Mouse (Mus musculus) monocyte, adult 5-6 weeks (primary cell): ENCODE data around the gene Zfp853. TPM values are rescaled to one million over a fixed set of nuclear protein-coding genes. Genes with fewer than 3 reads are reported as not detected.

Experiments
- ATAC-seq: fragments of 153-309, 156-312 bp; replicated peaks from 2 replicates; pipeline ENCODE4 v1.8.0; 2017; ENCODE audit warnings: mild to moderate bottlenecking; ENCODE audit not compliant: low TSS enrichment, insufficient number of reproducible peaks, severe bottlenecking, poor library complexity, low FRiP score
- total RNA-seq: library from RNA; stranded (forward); fragments of 200-1000, 200-491, 200-594 nt; gene quantifications from 3 replicates; pipeline ENCODE4 v1.2.3, GENCODE M21; 2017

Zfp853 gene
- total RNA-seq, 1 experiment from 2014 or later = not detected

GRCm38 (mm10) chr5:143255802-143256201 lies 37.6 kb downstream of the Zfp853 start:
- no peak for ATAC-seq

GRCm38 (mm10) chr5:143255131-143255519 lies 38.3 kb downstream of the Zfp853 start:
- no peak for ATAC-seq

DNA sequence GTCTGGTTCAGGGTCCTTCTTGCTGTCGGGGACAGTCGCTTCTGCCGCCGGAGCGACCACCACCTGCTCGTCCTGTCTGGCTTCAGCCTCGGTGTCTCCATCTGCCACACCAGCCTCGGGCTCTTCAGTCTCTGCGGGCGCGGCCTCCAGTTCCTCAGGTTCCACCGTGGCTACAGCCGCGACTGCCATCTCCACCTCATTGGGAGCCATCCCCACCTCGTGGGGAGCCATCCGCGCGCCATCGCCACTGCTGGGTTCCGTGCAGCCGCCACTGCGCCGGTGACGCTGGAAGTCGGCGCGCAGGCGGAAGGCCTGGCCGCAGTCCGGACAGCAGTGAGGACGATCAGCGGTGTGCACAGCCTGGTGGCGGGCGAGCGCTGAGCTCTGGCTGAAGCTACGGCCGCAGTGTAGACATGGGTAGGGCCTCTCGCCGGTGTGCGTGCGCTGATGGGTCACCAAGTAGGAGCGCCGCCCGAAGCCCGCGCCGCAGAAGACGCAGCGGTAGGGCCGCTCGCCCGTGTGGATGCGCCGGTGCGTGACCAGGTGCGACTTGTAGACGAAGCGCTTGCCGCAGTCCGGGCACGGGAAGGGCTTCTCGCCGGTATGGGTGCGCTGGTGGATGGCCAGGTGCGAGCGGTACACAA lies 38.8 kb downstream of the Zfp853 start:
- no peak for ATAC-seq

- ATAC-seq = no peak
These were observed 39.4 kb downstream of the Zfp853 start for GRCm38 (mm10) chr5:143253881-143254486.

- no peak for ATAC-seq
These were observed 40.1 kb downstream of the Zfp853 start for GRCm38 (mm10) chr5:143253186-143253880.

DNA sequence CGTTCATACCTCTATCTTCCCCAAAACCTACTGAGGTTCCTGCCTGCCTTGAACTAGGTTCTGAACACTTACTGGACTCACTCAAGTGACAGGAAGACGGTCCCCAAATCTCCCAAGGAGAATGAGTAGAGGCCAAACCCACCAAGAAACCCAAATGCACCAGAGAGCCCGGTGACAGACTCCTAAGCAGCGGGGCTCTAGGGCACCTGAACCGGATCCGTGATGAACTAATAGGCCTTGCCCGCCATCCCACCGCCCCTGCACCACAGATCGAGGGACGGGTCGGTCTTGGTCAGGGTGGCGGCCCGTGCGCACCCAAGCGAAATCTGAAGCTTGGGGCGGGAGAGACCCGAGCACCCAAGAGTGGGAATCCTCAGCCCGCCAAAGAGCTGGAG lies 40.6 kb downstream of the Zfp853 start:
- ATAC-seq = no peak

- no peak for ATAC-seq
These were observed 41.4 kb downstream of the Zfp853 start for GRCm38 (mm10) chr5:143252039-143252438.

DNA sequence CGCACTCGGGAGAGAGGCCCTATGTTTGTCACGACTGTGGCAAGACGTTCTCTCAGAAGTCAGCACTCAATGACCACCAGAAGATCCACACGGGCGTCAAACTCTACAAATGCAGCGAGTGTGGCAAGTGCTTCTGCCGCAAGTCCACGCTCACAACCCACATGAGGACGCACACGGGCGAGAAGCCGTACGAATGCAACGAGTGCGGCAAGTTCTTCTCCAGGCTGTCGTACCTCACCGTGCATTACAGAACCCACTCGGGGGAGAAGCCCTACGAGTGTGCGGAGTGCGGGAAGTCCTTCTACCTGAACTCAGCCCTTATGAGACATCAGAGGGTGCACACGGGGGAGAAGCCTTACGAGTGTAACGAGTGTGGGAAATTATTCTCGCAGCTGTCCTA lies 48.5 kb downstream of the Zfp853 start:
- ATAC-seq = no peak

Other genes with a start within 250 kb of the Zfp853 start
- 100 to 120 TPM (median 101 TPM) in 3 replicates for gene Rnf216, start 180.6 kb downstream of the Zfp853 start, total RNA-seq
- not detected in 3 replicates for gene Olfr718-ps1, start 146.0 kb downstream of the Zfp853 start, total RNA-seq
- 6.0 to 19.7 TPM (median 18.1 TPM) in 3 replicates for gene Rbak, start 112.8 kb downstream of the Zfp853 start, total RNA-seq
- 0.29 to 0.95 TPM in 2 of 3 replicates, not detected in the other for gene Spdye4b, start 112.6 kb downstream of the Zfp853 start, total RNA-seq
- gene Spdye4a, start 66.7 kb downstream of the Zfp853 start, total RNA-seq = not detected in 3 replicates
- gene Zfp12, start 58.5 kb downstream of the Zfp853 start, total RNA-seq = 17.0 to 19.7 TPM (median 17.2 TPM) in 3 replicates
- gene Zfp316, start 23.6 kb downstream of the Zfp853 start, total RNA-seq = 1.4 to 2.9 TPM (median 1.9 TPM) in 3 replicates
- 7.4 to 12.5 TPM (median 10.3 TPM) in 3 replicates for gene E130309D02Rik, start 21.7 kb upstream of the Zfp853 start, total RNA-seq
- 22.5 to 39.9 TPM (median 33.8 TPM) in 3 replicates for gene Zdhhc4, start 35.6 kb upstream of the Zfp853 start, total RNA-seq
- not detected in 3 replicates for gene Grid2ip, start 63.7 kb upstream of the Zfp853 start, total RNA-seq
- 47.3 to 66.2 TPM (median 47.5 TPM) in 3 replicates for gene Kdelr2, start 110.2 kb upstream of the Zfp853 start, total RNA-seq
- 25.0 to 39.5 TPM (median 28.8 TPM) in 3 replicates for gene Daglb, start 171.0 kb upstream of the Zfp853 start, total RNA-seq
- gene Rac1, start 234.4 kb upstream of the Zfp853 start, total RNA-seq = 193 to 248 TPM (median 198 TPM) in 3 replicates